Mouse (Mus musculus) MEL (cell line): ENCODE measurements around the gene Nme1. TPM values are rescaled to one million over a fixed set of nuclear protein-coding genes. Genes with fewer than 3 reads are reported as not detected.
A peak's percentile ranks its signal among the peaks of the same experiment; 100 is the strongest.

Experiments used
- DNase-seq: peaks from one replicate; pipeline ENCODE4 v3.0.0; 2011; ENCODE audit warnings: low read depth, low spot score
- H3K27ac ChIP-seq: 2 replicates; pipeline ENCODE4 v1.5.1; 2012; ENCODE audit warnings: low read depth, mild to moderate bottlenecking, control low read depth, low read length, moderate library complexity; ENCODE audit not compliant: control insufficient read depth
- H3K27me3 ChIP-seq, 2 experiments: fragments of 150-350 bp in 1 of 2; sonication (generic) in 1 of 2; 2 replicates each; pipeline ENCODE4 v1.6.1; 2012; ENCODE audit warnings: low read length in 2 of 2, mild to moderate bottlenecking in 2 of 2, improper control_type of control experiment in 1 of 2, moderate library complexity in 1 of 2; ENCODE audit not compliant: insufficient read depth in 2 of 2, control insufficient read depth in 1 of 2
- H3K36me3 ChIP-seq, 2 experiments: 2 replicates each; pipeline ENCODE4 v1.6.1; 2012 to 2014; ENCODE audit warnings: low read length in 2 of 2, improper control_type of control experiment in 1 of 2, inconsistent platforms in 1 of 2, mild to moderate bottlenecking in 1 of 2; ENCODE audit not compliant: insufficient read depth in 2 of 2, control insufficient read depth in 1 of 2
- H3K4me1 ChIP-seq, 2 experiments: fragments of 150-350 bp in 1 of 2; sonication (generic) in 1 of 2; 2 replicates each; pipeline ENCODE4 v1.6.1; 2012; ENCODE audit warnings: low read length in 2 of 2, improper control_type of control experiment in 1 of 2, mild to moderate bottlenecking in 1 of 2; ENCODE audit not compliant: insufficient read depth in 2 of 2, control insufficient read depth in 1 of 2
- H3K4me3 ChIP-seq, 2 experiments: fragments of 150-350 bp in 1 of 2; sonication (generic) in 1 of 2; 2 replicates each; pipeline ENCODE4 v1.5.1; 2012; ENCODE audit warnings: low read depth in 2 of 2, low read length in 2 of 2, mild to moderate bottlenecking in 2 of 2, moderate library complexity in 2 of 2, control low read depth in 1 of 2, improper control_type of control experiment in 1 of 2; ENCODE audit not compliant: control insufficient read depth in 1 of 2, insufficient read depth in 1 of 2
- H3K79me2 ChIP-seq: 2 replicates; pipeline ENCODE4 v1.6.1; 2012; ENCODE audit warnings: mild to moderate bottlenecking, low read length, moderate library complexity; ENCODE audit not compliant: control insufficient read depth, poor library complexity, insufficient read depth
- H3K9ac ChIP-seq: 2 replicates; pipeline ENCODE4 v1.6.1; 2012; ENCODE audit warnings: low read depth, mild to moderate bottlenecking, control low read depth, low read length, moderate library complexity; ENCODE audit not compliant: control insufficient read depth, poor library complexity, severe bottlenecking
- H3K9me3 ChIP-seq: fragments of 150-350 bp; sonication (generic); replicated peaks from 2 replicates; pipeline ENCODE4 v1.6.1; 2012; ENCODE audit warnings: mild to moderate bottlenecking, low read length, improper control_type of control experiment, moderate library complexity; ENCODE audit not compliant: insufficient read depth
- BHLHE40 ChIP-seq: IDR thresholded peaks from 2 replicates; pipeline ENCODE4 v1.6.1; 2012; ENCODE audit warnings: low read depth, mild to moderate bottlenecking, inconsistent platforms, low read length, improper control_type of control experiment, borderline replicate concordance
- CHD1 ChIP-seq: IDR thresholded peaks from 2 replicates; pipeline ENCODE4 v1.6.1; 2012; ENCODE audit warnings: low read depth, mild to moderate bottlenecking, inconsistent platforms, low read length, improper control_type of control experiment
- CHD2 ChIP-seq: IDR thresholded peaks from 2 replicates; pipeline ENCODE4 v1.6.1; 2011; ENCODE audit warnings: low read length, improper control_type of control experiment
- CTCF ChIP-seq, 3 experiments: IDR thresholded peaks in 2 of 3; conservative IDR thresholded peaks in 1 of 3; 2 replicates each; pipeline ENCODE4 v1.5.1; 2011 to 2012; ENCODE audit warnings: low read length in 3 of 3, low read depth in 2 of 3, mild to moderate bottlenecking in 2 of 3, improper control_type of control experiment in 1 of 3, inconsistent platforms in 1 of 3, mixed read lengths in 1 of 3, moderate library complexity in 1 of 3; ENCODE audit not compliant: control insufficient read depth in 1 of 3, insufficient read depth in 1 of 3, poor library complexity in 1 of 3, severe bottlenecking in 1 of 3
- ELF1 ChIP-seq: IDR thresholded peaks from 2 replicates; pipeline ENCODE4 v1.6.1; 2014; ENCODE audit warnings: low read depth, mild to moderate bottlenecking, inconsistent platforms, low read length, improper control_type of control experiment, moderate library complexity
- EP300 ChIP-seq, 2 experiments: IDR thresholded peaks; 2 replicates each; pipeline ENCODE4 v1.6.1; 2011; ENCODE audit warnings: improper control_type of control experiment in 2 of 2, low read length in 2 of 2, low read depth in 1 of 2, mild to moderate bottlenecking in 1 of 2
- ETS1 ChIP-seq: IDR thresholded peaks from 2 replicates; pipeline ENCODE4 v1.6.1; 2012; ENCODE audit warnings: low read depth, mild to moderate bottlenecking, inconsistent platforms, low read length, improper control_type of control experiment, moderate library complexity
- GABPA ChIP-seq: IDR thresholded peaks from 2 replicates; pipeline ENCODE4 v1.6.1; 2012; ENCODE audit warnings: low read depth, mild to moderate bottlenecking, inconsistent platforms, low read length, improper control_type of control experiment, moderate library complexity
- GATA1 ChIP-seq: IDR thresholded peaks from 2 replicates; pipeline ENCODE4 v1.6.1; 2011; ENCODE audit warnings: low read depth, low read length, improper control_type of control experiment
- HCFC1 ChIP-seq: IDR thresholded peaks from 2 replicates; pipeline ENCODE4 v1.6.1; 2012; ENCODE audit warnings: low read depth, mild to moderate bottlenecking, inconsistent platforms, low read length, improper control_type of control experiment, moderate library complexity
- JUND ChIP-seq: IDR thresholded peaks from 2 replicates; pipeline ENCODE4 v1.6.1; 2011; ENCODE audit warnings: low read depth, mild to moderate bottlenecking, improper control_type of control experiment, low read length
- KAT2A ChIP-seq: conservative IDR thresholded peaks from 2 replicates; pipeline ENCODE4 v1.6.1; 2012; ENCODE audit warnings: low read depth, low read length, improper control_type of control experiment, inconsistent platforms
- MAFK ChIP-seq: IDR thresholded peaks from 2 replicates; pipeline ENCODE4 v1.6.1; 2011; ENCODE audit warnings: low read depth, mild to moderate bottlenecking, low read length, improper control_type of control experiment, borderline replicate concordance
- MAX ChIP-seq: IDR thresholded peaks from 2 replicates; pipeline ENCODE4 v1.6.1; 2011; ENCODE audit warnings: low read length, improper control_type of control experiment
- MAZ ChIP-seq: IDR thresholded peaks from 2 replicates; pipeline ENCODE4 v1.6.1; 2012; ENCODE audit warnings: low read depth, mild to moderate bottlenecking, inconsistent platforms, low read length, improper control_type of control experiment
- MEF2A ChIP-seq: IDR thresholded peaks from 2 replicates; pipeline ENCODE4 v1.6.1; 2014; ENCODE audit warnings: low read depth, mild to moderate bottlenecking, inconsistent platforms, low read length, improper control_type of control experiment; ENCODE audit not compliant: poor library complexity, insufficient replicate concordance, severe bottlenecking; ENCODE audit errors: extremely low read depth
- MXI1 ChIP-seq: IDR thresholded peaks from 2 replicates; pipeline ENCODE4 v1.6.1; 2011; ENCODE audit warnings: mild to moderate bottlenecking, low read depth, low read length, improper control_type of control experiment
- MYB ChIP-seq: IDR thresholded peaks from 2 replicates; pipeline ENCODE4 v1.6.1; 2011; ENCODE audit warnings: mild to moderate bottlenecking, low read depth, low read length, improper control_type of control experiment
- MYC ChIP-seq: IDR thresholded peaks from 2 replicates; pipeline ENCODE4 v1.6.1; 2011; ENCODE audit warnings: low read depth, mild to moderate bottlenecking, low read length, improper control_type of control experiment, moderate library complexity
- NELFE ChIP-seq: IDR thresholded peaks from 2 replicates; pipeline ENCODE4 v1.6.1; 2011; ENCODE audit warnings: low read depth, low read length, improper control_type of control experiment
- NRF1 ChIP-seq: IDR thresholded peaks from 2 replicates; pipeline ENCODE4 v1.6.1; 2014; ENCODE audit warnings: low read depth, mild to moderate bottlenecking, inconsistent platforms, low read length, improper control_type of control experiment, moderate library complexity; ENCODE audit not compliant: poor library complexity, insufficient read depth, severe bottlenecking
- POLR2A ChIP-seq, 2 experiments: IDR thresholded peaks; 2 replicates each; pipeline ENCODE4 v1.6.1; 2011 to 2012; ENCODE audit warnings: low read length in 2 of 2, mild to moderate bottlenecking in 2 of 2, control low read depth in 1 of 2, improper control_type of control experiment in 1 of 2, low read depth in 1 of 2, moderate library complexity in 1 of 2; ENCODE audit not compliant: control insufficient read depth in 1 of 2, insufficient read depth in 1 of 2, poor library complexity in 1 of 2
- POLR2AphosphoS2 ChIP-seq: IDR thresholded peaks from 2 replicates; pipeline ENCODE4 v1.6.1; 2011; ENCODE audit warnings: low read length, improper control_type of control experiment
- POLR2AphosphoS5 ChIP-seq: IDR thresholded peaks from 2 replicates; pipeline ENCODE4 v1.6.1; 2012; ENCODE audit warnings: low read depth, borderline replicate concordance, mild to moderate bottlenecking, inconsistent platforms, low read length, moderate library complexity, mixed read lengths
- RAD21 ChIP-seq: IDR thresholded peaks from 2 replicates; pipeline ENCODE4 v1.6.1; 2011; ENCODE audit warnings: mild to moderate bottlenecking, low read depth, low read length, improper control_type of control experiment
- RCOR1 ChIP-seq: IDR thresholded peaks from 2 replicates; pipeline ENCODE4 v1.6.1; 2012; ENCODE audit warnings: low read depth, mild to moderate bottlenecking, inconsistent platforms, low read length, improper control_type of control experiment
- SIN3A ChIP-seq: IDR thresholded peaks from 2 replicates; pipeline ENCODE4 v1.6.1; 2012; ENCODE audit warnings: low read length, improper control_type of control experiment, inconsistent platforms
- TAL1 ChIP-seq: IDR thresholded peaks from 2 replicates; pipeline ENCODE4 v1.6.1; 2012; ENCODE audit warnings: mild to moderate bottlenecking, inconsistent platforms, low read length, moderate library complexity, mixed read lengths
- TCF12 ChIP-seq: IDR thresholded peaks from 2 replicates; pipeline ENCODE4 v1.6.1; 2014; ENCODE audit warnings: low read depth, mild to moderate bottlenecking, inconsistent platforms, low read length, improper control_type of control experiment, moderate library complexity
- UBTF ChIP-seq: IDR thresholded peaks from 2 replicates; pipeline ENCODE4 v1.6.1; 2012; ENCODE audit warnings: low read depth, mild to moderate bottlenecking, inconsistent platforms, low read length, improper control_type of control experiment, moderate library complexity, borderline replicate concordance; ENCODE audit not compliant: insufficient read depth
- USF1 ChIP-seq: IDR thresholded peaks from 2 replicates; pipeline ENCODE4 v1.6.1; 2014; ENCODE audit warnings: low read depth, mild to moderate bottlenecking, inconsistent platforms, low read length, improper control_type of control experiment, moderate library complexity
- ZMIZ1 ChIP-seq: IDR thresholded peaks from 2 replicates; pipeline ENCODE4 v1.6.1; 2012; ENCODE audit warnings: low read depth, mild to moderate bottlenecking, inconsistent platforms, low read length, improper control_type of control experiment, moderate library complexity
- ZNF384 ChIP-seq: IDR thresholded peaks from 2 replicates; pipeline ENCODE4 v1.6.1; 2012; ENCODE audit warnings: low read depth, mild to moderate bottlenecking, inconsistent platforms, low read length, improper control_type of control experiment
- polyA plus RNA-seq, 2 experiments: library from polyadenylated mRNA; stranded (reverse) in 1 of 2; unstranded in 1 of 2; fragments of >175 nt in 1 of 2; fragments of >200 nt in 1 of 2; gene quantifications; 2 replicates each; pipeline versions ENCODE4 v1.2.1 to v1.2.4; 2012; ENCODE audit warnings: low replicate concordance in 2 of 2, low read depth in 1 of 2; ENCODE audit not compliant: insufficient read length in 2 of 2, insufficient read depth in 1 of 2, missing spikeins in 1 of 2
- total RNA-seq: library from RNA; depleted of rRNA; stranded (reverse); fragments of 300-350 nt; gene quantifications from 2 replicates; pipeline ENCODE4 v1.2.3, GENCODE M21; 2012

Gene Nme1
- total and polyA plus RNA-seq, 3 experiments = 131 to 210 TPM; not detected in 1

- H3K36me3 ChIP-seq = peaks cover 13 to 23% of the 10 kb centered on the region in 2 experiments
- TF ChIP-seq MAZ (no peak; the same call in 1 of the 2 replicates), HCFC1 (peak; percentile 56; the same call in 1 of the 2 replicates), ELF1 (peak; percentile 77), TAL1 (no peak), CHD1 (no peak; the same call in 1 of the 2 replicates), TCF12 (no peak; the same call in 1 of the 2 replicates), MEF2A (no peak), KAT2A (peak; percentile 33; the same call in 1 of the 2 replicates), USF1 (peak; percentile 87), MXI1 (peak; percentile 100), NRF1 (0 out of 2 replicates have a peak, but pooled peaks have one; percentile 35), POLR2A (IDR thresholded peaks at IDR 0.05; ENCODE audit: control insufficient read depth in 1 of 2, insufficient read depth in 1 of 2, low read depth in 1 of 2, low read length in 2 of 2, poor library complexity in 1 of 2) (peak; percentile 49 to 91; a peak in 3 of 4 replicates), RCOR1 (peak; percentile 57; the same call in 1 of the 2 replicates), ETS1 (0 out of 2 replicates have a peak, but pooled peaks have one; percentile 11), POLR2AphosphoS2 (peak; percentile 33; the same call in 1 of the 2 replicates), MAX (peak; percentile 99), MAFK (no peak), JUND (no peak; the same call in 1 of the 2 replicates), RAD21 (no peak), BHLHE40 (0 out of 2 replicates have a peak, but pooled peaks have one; percentile 34), ZNF384 (no peak), CTCF (IDR thresholded peaks at IDR 0.05 in 2 of 3, conservative IDR thresholded peaks at IDR 0.05 in 1 of 3; ENCODE audit: control insufficient read depth in 1 of 3, insufficient read depth in 1 of 3, low read depth in 2 of 3, low read length in 3 of 3, poor library complexity in 1 of 3, severe bottlenecking in 1 of 3) (no peak), CHD2 (no peak), POLR2AphosphoS5 (no peak), UBTF (peak; percentile 31; the same call in 1 of the 2 replicates), EP300 (IDR thresholded peaks at IDR 0.05; ENCODE audit: low read depth in 1 of 2, low read length in 2 of 2) (no peak), GABPA (no peak), MYB (no peak; the same call in 1 of the 2 replicates), ZMIZ1 (0 out of 2 replicates have a peak, but pooled peaks have one; percentile 72), SIN3A (peak; percentile 98), NELFE (peak; percentile 87), GATA1 (no peak), MYC (peak; percentile 100)
These were observed 12.8 kb downstream of the Nme1 start for GRCm38 (mm10) chr11:93955256-93956150.

More at GRCm38 (mm10) chr11:93955256-93956150, 12.8 kb downstream of the Nme1 start:
- Histone ChIP-seq H3K9me3 (no peaks in the 10 kb centered on the region), H3K27me3 (no peaks in the 10 kb centered on the region), H3K4me3 (peak overlapping the region; percentile 83 to 98), H3K4me1 (peaks cover 0 to 33% of the 10 kb centered on the region in 2 experiments; a peak in 3 of 4 replicates), H3K79me2 (peaks cover 26% of the 10 kb centered on the region), H3K9ac (peak overlapping the region; percentile 87), H3K27ac (peak overlapping the region; percentile 83)
- peak; percentile 98 for DNase-seq
